Comparison of ENCODE assay signal across 9 mouse cellular contexts in genomic region chr1:191062241-191062780, GRCm38 (mm10). TPM values are rescaled to one million over a fixed set of nuclear protein-coding genes. Genes with fewer than 3 reads are reported as not detected.
DNase-seq lines count a peak whose midpoint lies in the region; ATAC-seq and TF ChIP-seq lines count a peak whose summit lies in the region.
"Had no signal": no experiment of that assay in that cellular context is flagged by ENCODE, and none has a peak within 500 bp of the region (broad histone marks: within the 10 kb centered on the region; RNA-seq: fewer than 3 reads in every experiment).

No protein-coding gene starts in this region.

- peak overlapping the region; percentile 90 for H3K4me2 ChIP-seq in heart, embryonic 15.5 days
- H3K4me2 ChIP-seq in hindbrain, embryonic 12.5 days (replicated peaks), result peak overlapping the region; percentile 95
- H3K4me2 ChIP-seq in midbrain, embryonic 12.5 days (replicated peaks), result peak overlapping the region; percentile 84

- POLR2A ChIA-PET in Patski (lab: Charles Lee), result interaction anchor here (0.7 to 2.2 kb wide), 4 partner anchors 13 to 117 kb away, joined by 3 to 5 read pairs (median 4); no protein-coding TSS in a partner anchor

- WGBS in heart, embryonic 15.5 days, result 4% methylated on average over 15 of the region's 15 CpGs
- 7% methylated on average over 15 of the region's 15 CpGs for WGBS in hindbrain, embryonic 12.5 days
- WGBS in midbrain, embryonic 12.5 days, result 6% methylated on average over 15 of the region's 15 CpGs

- no peak for ATAC-seq in heart, embryonic 15.5 days (replicated peaks; ENCODE audit: insufficient number of reproducible peaks, insufficient read depth, low FRiP score, low read depth)
- peak; percentile 54 for ATAC-seq in Patski
- 0 out of 2 replicates have a peak, but pooled peaks have one; percentile 24 for ATAC-seq in hindbrain, embryonic 12.5 days (ENCODE audit: low FRiP score)
- no peak; the same call in 1 of the 2 replicates for ATAC-seq in midbrain, embryonic 12.5 days (ENCODE audit: low FRiP score, low read depth)

- TF ChIP-seq CTCF in Patski (IDR thresholded peaks at IDR 0.05), result no peak

- peaks cover 6% of the 10 kb centered on the region; the same call in 1 of the 2 replicates for H3K36me3 ChIP-seq in heart, embryonic 15.5 days
- H3K36me3 ChIP-seq in hindbrain, embryonic 12.5 days, result peaks cover 15% of the 10 kb centered on the region
- peaks cover 18% of the 10 kb centered on the region for H3K36me3 ChIP-seq in midbrain, embryonic 12.5 days

- DNase-seq in heart, postnatal 25 days (ENCODE audit: low spot score), result no peak
- no peak for DNase-seq in Patski (ENCODE audit: low read depth, low spot score)
- no peak for DNase-seq in left cerebral cortex, postnatal 14 days (ENCODE audit: low spot score in 2 of 2)
- DNase-seq in layer of hippocampus, postnatal 25 days (ENCODE audit: extremely low spot score in 1 of 2, low spot score in 1 of 2), result no peak
- DNase-seq in Muller cell, postnatal 12 days (ENCODE audit: inconsistent ontology term), result no peak

- H3K9me3 ChIP-seq in heart, embryonic 15.5 days (replicated peaks), result no peaks in the 10 kb centered on the region
- H3K9me3 ChIP-seq in hindbrain, embryonic 12.5 days (replicated peaks), result no peaks in the 10 kb centered on the region
- no peaks in the 10 kb centered on the region for H3K9me3 ChIP-seq in midbrain, embryonic 12.5 days

- H3K4me1 ChIP-seq in heart, embryonic 15.5 days (replicated peaks), result peaks cover 23% of the 10 kb centered on the region
- peaks cover 18% of the 10 kb centered on the region for H3K4me1 ChIP-seq in hindbrain, embryonic 12.5 days
- peaks cover 17% of the 10 kb centered on the region for H3K4me1 ChIP-seq in midbrain, embryonic 12.5 days

- intact Hi-C loops in heart, postnatal 25 days (cut with DNase I), result loop anchor here (2.0 kb wide), 1 partner anchor 36 kb away; the partner anchor contains the start of gene Flvcr1
- intact Hi-C loops in left cerebral cortex, postnatal 14 days (cut with DNase I), result loop anchor here (5.0 kb wide), 1 partner anchor 120 kb away; no protein-coding TSS in a partner anchor

- peak overlapping the region; percentile 71 for H3K27ac ChIP-seq in heart, embryonic 15.5 days
- H3K27ac ChIP-seq in hindbrain, embryonic 12.5 days, result peak overlapping the region; percentile 44; the same call in 1 of the 2 replicates
- H3K27ac ChIP-seq in midbrain, embryonic 12.5 days (replicated peaks), result 0 out of 2 replicates have a peak overlapping the region, but pooled peaks have one; percentile 54

- H3K9ac ChIP-seq in heart, embryonic 15.5 days, result peak overlapping the region; percentile 70
- H3K9ac ChIP-seq in hindbrain, embryonic 12.5 days, result peak overlapping the region; percentile 76
- peak overlapping the region; percentile 75 for H3K9ac ChIP-seq in midbrain, embryonic 12.5 days (replicated peaks)

- in situ Hi-C loops in Patski (cut with MboI; ENCODE audit: low pct_unique_long_range_greater_than_20kb), result loop anchor here (5.0 kb wide), 2 partner anchors 55 to 120 kb away; no protein-coding TSS in a partner anchor

- no peaks in the 10 kb centered on the region for H3K27me3 ChIP-seq in heart, embryonic 15.5 days
- no peaks in the 10 kb centered on the region for H3K27me3 ChIP-seq in Patski
- no peaks in the 10 kb centered on the region; the same call in 1 of the 2 replicates for H3K27me3 ChIP-seq in hindbrain, embryonic 12.5 days
- H3K27me3 ChIP-seq in midbrain, embryonic 12.5 days, result no peaks in the 10 kb centered on the region

- H3K4me3 ChIP-seq in heart, embryonic 15.5 days, result peak overlapping the region; percentile 79
- H3K4me3 ChIP-seq in hindbrain, embryonic 12.5 days, result peak overlapping the region; percentile 86
- peak overlapping the region; percentile 70 for H3K4me3 ChIP-seq in midbrain, embryonic 12.5 days

- CTCF ChIA-PET in Patski (lab: Charles Lee), result interaction anchor here (0.6 to 3.0 kb wide), 5 partner anchors 9 to 118 kb away, joined by 3 to 11 read pairs (median 4); no protein-coding TSS in a partner anchor

RNA-seq across cellular contexts. Expression of gene Tatdn3, which starts 0.4 kb away (rescaled TPM):
- polyA plus RNA-seq in heart, embryonic 15.5 days (2015; fragmentation: Nextera tagmentation; extraction: Ambion mirVana), result 16.9 and 20.2 TPM in 2 replicates
- 10 to 100 TPM; 13.2 to 16.9 TPM for total RNA-seq in heart, postnatal 25 days (2021)
- polyA plus RNA-seq in Patski (2021), result 18.7 TPM
- polyA plus RNA-seq in hindbrain, embryonic 12.5 days (2016; fragmentation: Nextera tagmentation; extraction: Ambion mirVana), result 14.5 and 17.6 TPM in 2 replicates
- polyA plus RNA-seq in midbrain, embryonic 12.5 days (2016; fragmentation: Nextera tagmentation; extraction: Ambion mirVana), result 13.9 and 15.8 TPM in 2 replicates
- 10 to 100 TPM; 29.9 to 30.7 TPM for total RNA-seq in left cerebral cortex, postnatal 14 days (2021)
- total RNA-seq in layer of hippocampus, postnatal 25 days (2021), result 10 to 100 TPM; 24.0 to 44.7 TPM

RNA-seq across cellular contexts. Expression of gene Nsl1, which starts 0.5 kb away (rescaled TPM):
- 9.9 and 14.1 TPM in 2 replicates for polyA plus RNA-seq in heart, embryonic 15.5 days (2015; fragmentation: Nextera tagmentation; extraction: Ambion mirVana)
- total RNA-seq in heart, postnatal 25 days (2021), result under 1 TPM; 0.16 to 0.22 TPM
- polyA plus RNA-seq in Patski (2021), result 7.1 TPM
- polyA plus RNA-seq in hindbrain, embryonic 12.5 days (2016; fragmentation: Nextera tagmentation; extraction: Ambion mirVana), result 12.6 and 15.8 TPM in 2 replicates
- polyA plus RNA-seq in midbrain, embryonic 12.5 days (2016; fragmentation: Nextera tagmentation; extraction: Ambion mirVana), result 21.8 and 21.9 TPM in 2 replicates
- total RNA-seq in left cerebral cortex, postnatal 14 days (2021), result under 1 TPM; 0.70 to 0.88 TPM
- total RNA-seq in layer of hippocampus, postnatal 25 days (2021), result under 1 TPM; 0.80 to 0.91 TPM

RNA-seq across cellular contexts. Expression of gene Spata45, which starts 25.9 kb away (rescaled TPM):
- not detected in 2 replicates for polyA plus RNA-seq in heart, embryonic 15.5 days (2015; fragmentation: Nextera tagmentation; extraction: Ambion mirVana)
- total RNA-seq in heart, postnatal 25 days (2021), result not detected
- not detected for polyA plus RNA-seq in Patski (2021)
- polyA plus RNA-seq in hindbrain, embryonic 12.5 days (2016; fragmentation: Nextera tagmentation; extraction: Ambion mirVana), result not detected in 2 replicates
- polyA plus RNA-seq in midbrain, embryonic 12.5 days (2016; fragmentation: Nextera tagmentation; extraction: Ambion mirVana), result not detected in 2 replicates
- total RNA-seq in left cerebral cortex, postnatal 14 days (2021), result not detected
- total RNA-seq in layer of hippocampus, postnatal 25 days (2021), result not detected
- total RNA-seq: neutrophil, adult 5-6 weeks had no signal

RNA-seq across cellular contexts. Expression of gene Batf3, which starts 35.3 kb away (rescaled TPM):
- polyA plus RNA-seq in heart, embryonic 15.5 days (2015; fragmentation: Nextera tagmentation; extraction: Ambion mirVana), result 2.0 and 3.8 TPM in 2 replicates
- total RNA-seq in heart, postnatal 25 days (2021), result under 1 TPM; 0.83 to 0.89 TPM
- polyA plus RNA-seq in Patski (2021), result 2.9 TPM
- polyA plus RNA-seq in hindbrain, embryonic 12.5 days (2016; fragmentation: Nextera tagmentation; extraction: Ambion mirVana), result 2.8 and 3.8 TPM in 2 replicates
- 2.1 and 3.6 TPM in 2 replicates for polyA plus RNA-seq in midbrain, embryonic 12.5 days (2016; fragmentation: Nextera tagmentation; extraction: Ambion mirVana)
- under 1 TPM; 0.62 to 0.74 TPM for total RNA-seq in left cerebral cortex, postnatal 14 days (2021)
- total RNA-seq in layer of hippocampus, postnatal 25 days (2021), result 1 to 10 TPM in 1 of 2 experiments, under 1 TPM in 1; 0.96 to 1.1 TPM

RNA-seq across cellular contexts. Expression of gene Flvcr1, which starts 36.4 kb away (rescaled TPM):
- 2.6 and 3.4 TPM in 2 replicates for polyA plus RNA-seq in heart, embryonic 15.5 days (2015; fragmentation: Nextera tagmentation; extraction: Ambion mirVana)
- 1 to 10 TPM; 5.3 to 5.5 TPM for total RNA-seq in heart, postnatal 25 days (2021)
- 20.0 TPM for polyA plus RNA-seq in Patski (2021)
- 9.1 and 9.6 TPM in 2 replicates for polyA plus RNA-seq in hindbrain, embryonic 12.5 days (2016; fragmentation: Nextera tagmentation; extraction: Ambion mirVana)
- 9.7 and 11.1 TPM in 2 replicates for polyA plus RNA-seq in midbrain, embryonic 12.5 days (2016; fragmentation: Nextera tagmentation; extraction: Ambion mirVana)
- total RNA-seq in left cerebral cortex, postnatal 14 days (2021), result 10 to 100 TPM; 15.7 to 16.1 TPM
- total RNA-seq in layer of hippocampus, postnatal 25 days (2021), result 10 to 100 TPM; 11.8 to 18.3 TPM

Comparison
In these comparisons a context has a peak if more than half of its experiments do, and no peak if none do; other contexts are left out.
1. ATAC-seq: peak in Patski (single experiment) and hindbrain, embryonic 12.5 days (single experiment); none in heart, embryonic 15.5 days (single experiment) and midbrain, embryonic 12.5 days (single experiment).
2. Peak in every context shown above with its lines, with median percentiles within 50 percentile points of each other: H3K27ac ChIP-seq, H3K4me2 ChIP-seq, H3K4me3 ChIP-seq and H3K9ac ChIP-seq.